Mouse (Mus musculus): ENCODE data around the gene Tmem183a.

DNA sequence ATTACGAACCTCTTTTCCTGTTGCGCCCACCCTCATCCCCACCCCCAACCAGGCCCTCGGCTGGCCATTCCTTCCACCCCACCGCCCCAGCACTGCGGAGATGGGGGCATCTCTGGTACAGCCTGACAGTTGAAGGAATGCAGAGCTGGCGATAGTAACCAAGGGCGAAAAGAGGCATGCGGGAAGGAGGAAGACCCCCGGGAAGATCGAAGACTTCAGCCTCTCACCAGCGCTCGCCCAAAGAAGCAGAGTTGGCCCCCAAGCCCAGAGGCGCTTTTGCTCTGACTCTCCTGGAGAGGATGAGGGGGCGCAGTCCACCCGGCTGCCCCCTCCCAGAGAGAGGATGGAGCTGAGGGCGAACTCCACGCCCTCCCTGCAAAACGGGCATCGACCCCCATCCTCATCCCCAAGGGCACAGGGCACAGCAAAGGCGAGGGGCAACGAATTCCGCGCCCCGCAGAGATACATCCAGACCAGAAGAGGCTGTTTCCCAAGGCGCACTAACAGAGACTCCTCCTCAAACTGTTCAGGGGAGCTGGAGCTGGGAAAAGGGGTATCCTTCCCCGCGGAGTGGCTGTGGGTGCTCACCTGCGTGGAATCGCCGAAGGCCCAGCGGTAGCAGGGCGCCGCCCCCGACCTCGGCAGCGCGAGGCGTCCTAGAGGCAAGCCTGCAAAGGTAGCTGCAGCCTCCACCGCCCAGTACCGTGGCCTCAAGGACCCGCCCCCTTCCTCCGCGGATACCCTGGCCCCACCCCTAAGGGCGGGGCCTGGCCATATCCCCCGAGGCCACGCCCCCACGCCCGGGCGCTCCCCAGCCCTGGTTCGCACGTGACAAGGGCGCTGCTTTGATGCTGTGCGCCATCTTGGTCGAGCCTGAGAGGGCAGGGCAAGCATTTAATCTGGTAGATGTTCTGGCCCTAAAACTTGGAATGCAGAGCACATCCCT, 17.5 kb downstream of the Tmem183a start:
- TF ChIP-seq POLR2A (IDR thresholded peaks at IDR 0.05; ENCODE audit: borderline replicate concordance, low read depth, low read length): no peak
- TF ChIP-seq CTCF (IDR thresholded peaks at IDR 0.05; ENCODE audit: low read depth, low read length): no peak
